Mouse (Mus musculus) forebrain, embryonic 12.5 days (tissue): ENCODE measurements around the gene Chd2. TPM values are rescaled to one million over a fixed set of nuclear protein-coding genes. Genes with fewer than 3 reads are reported as not detected.
"Not testable (repeated sequence)": the region's sequence is repeated elsewhere in the genome, so short reads cannot be mapped to it uniquely, and the experiment has no call there.

Experiments used
- ATAC-seq: fragments of 200-750 bp; cut with Nextera tagmentation; 2 replicates; pipeline ENCODE4 v1.8.0; 2017; ENCODE audit warnings: moderate TSS enrichment; ENCODE audit not compliant: low FRiP score
- H3K27ac ChIP-seq: fragments of 300-500 bp; sonication (generic); 2 replicates; pipeline ENCODE4 v1.5.1; 2016; ENCODE audit warnings: mild to moderate bottlenecking
- H3K27me3 ChIP-seq: fragments of 300-500 bp; sonication (generic); 2 replicates; pipeline ENCODE4 v1.6.1; 2016; ENCODE audit warnings: mild to moderate bottlenecking
- H3K36me3 ChIP-seq: fragments of 300-500 bp; sonication (generic); replicated peaks from 2 replicates; pipeline ENCODE4 v1.6.1; 2016; ENCODE audit warnings: mild to moderate bottlenecking
- H3K4me1 ChIP-seq: fragments of 300-500 bp; sonication (generic); 2 replicates; pipeline ENCODE4 v1.6.1; 2016
- H3K4me2 ChIP-seq: fragments of 300-500 bp; sonication (generic); 2 replicates; pipeline ENCODE4 v1.6.1; 2016; ENCODE audit warnings: mild to moderate bottlenecking, moderate library complexity
- H3K4me3 ChIP-seq: fragments of 300-500 bp; sonication (generic); replicated peaks from 2 replicates; pipeline ENCODE4 v1.5.1; 2016; ENCODE audit warnings: mild to moderate bottlenecking
- H3K9ac ChIP-seq: fragments of 300-500 bp; sonication (generic); 2 replicates; pipeline ENCODE4 v1.6.1; 2016; ENCODE audit warnings: mild to moderate bottlenecking
- H3K9me3 ChIP-seq: fragments of 300-500 bp; sonication (generic); 2 replicates; pipeline ENCODE4 v1.6.1; 2016
- WGBS: fragments of 180-500 bp; shearing (Covaris S2); methylation state at CpG from one replicate; pipeline ENCODE4 v1.1.7; 2016; 5-methylcytosine and 5-hydroxymethylcytosine counted together
- polyA plus RNA-seq: library from polyadenylated mRNA; unstranded; fragments of >200 nt; fragmentation: Nextera tagmentation; extraction: Ambion mirVana; gene quantifications from 2 replicates; pipeline ENCODE4 v1.2.1, GENCODE M21; 2016

Gene Chd2
- polyA plus RNA-seq, 1 experiment from 2014 or later: 78.8 TPM

- 90% methylated on average over 6 of the region's 6 CpGs for WGBS
- Histone ChIP-seq H3K4me1 (peaks cover 16% of the 10 kb centered on the region), H3K9me3 (no peaks in the 10 kb centered on the region), H3K36me3 (peaks cover 28% of the 10 kb centered on the region), H3K27me3 (no peaks in the 10 kb centered on the region), H3K4me2 (no peak overlapping the region), H3K9ac (no peak overlapping the region), H3K27ac (no peak overlapping the region), H3K4me3 (no peak overlapping the region)
- ATAC-seq: no peak
These were observed 18.4 kb downstream of the Chd2 start for GRCm38 (mm10) chr7:73523183-73523582.

- no peak for ATAC-seq
- no peak overlapping the region for H3K4me3 ChIP-seq
- no peaks in the 10 kb centered on the region for H3K27me3 ChIP-seq
- H3K9me3 ChIP-seq: no peaks in the 10 kb centered on the region
- no peak overlapping the region for H3K4me2 ChIP-seq
- H3K4me1 ChIP-seq: peaks cover 16% of the 10 kb centered on the region
- 87% methylated on average over 11 of the region's 11 CpGs for WGBS
- H3K36me3 ChIP-seq: peaks cover 40% of the 10 kb centered on the region
- no peak overlapping the region for H3K9ac ChIP-seq
- peak overlapping the region; percentile 57 for H3K27ac ChIP-seq
These were observed 20.1 kb downstream of the Chd2 start for GRCm38 (mm10) chr7:73521277-73522193.

GRCm38 (mm10) chr7:73520231-73520630, 21.4 kb downstream of the Chd2 start:
- Histone ChIP-seq H3K36me3 (peaks cover 53% of the 10 kb centered on the region), H3K4me3 (no peak overlapping the region), H3K27ac (peak overlapping the region; percentile 36; the same call in 1 of the 2 replicates), H3K4me1 (peaks cover 16% of the 10 kb centered on the region), H3K4me2 (no peak overlapping the region), H3K9me3 (no peaks in the 10 kb centered on the region), H3K27me3 (no peaks in the 10 kb centered on the region), H3K9ac (no peak overlapping the region)
- WGBS: 95% methylated on average over 10 of the region's 10 CpGs
- ATAC-seq: no peak

- Histone ChIP-seq H3K4me3 (no peak overlapping the region), H3K9ac (no peak overlapping the region), H3K27me3 (no peaks in the 10 kb centered on the region), H3K9me3 (no peaks in the 10 kb centered on the region), H3K4me2 (no peak overlapping the region), H3K36me3 (peaks cover 58% of the 10 kb centered on the region), H3K27ac (0 out of 2 replicates have a peak overlapping the region, but pooled peaks have one; percentile 13), H3K4me1 (peaks cover 9% of the 10 kb centered on the region; the same call in 1 of the 2 replicates)
- 90% methylated on average over 16 of the region's 16 CpGs for WGBS
- ATAC-seq: no peak
These were observed 22.4 kb downstream of the Chd2 start for GRCm38 (mm10) chr7:73519060-73519796.

- ATAC-seq, H3K27me3 ChIP-seq, H3K4me1 ChIP-seq, H3K4me3 ChIP-seq, H3K4me2 ChIP-seq, H3K9me3 ChIP-seq, H3K27ac ChIP-seq, H3K9ac ChIP-seq: not testable (repeated sequence)
- WGBS: 94% methylated on average over 6 of the region's 6 CpGs
- H3K36me3 ChIP-seq: peaks cover 64% of the 10 kb centered on the region
These were observed 23.2 kb downstream of the Chd2 start for GRCm38 (mm10) chr7:73518373-73518980.

GRCm38 (mm10) chr7:73517432-73518054, 24.1 kb downstream of the Chd2 start:
- Histone ChIP-seq H3K36me3 (peaks cover 71% of the 10 kb centered on the region), H3K4me1 (peaks cover 7% of the 10 kb centered on the region; the same call in 1 of the 2 replicates), H3K27me3 (no peaks in the 10 kb centered on the region), H3K27ac (0 out of 2 replicates have a peak overlapping the region, but pooled peaks have one; percentile 0), H3K9ac (no peak overlapping the region), H3K9me3 (no peaks in the 10 kb centered on the region), H3K4me3 (no peak overlapping the region), H3K4me2 (no peak overlapping the region)
- ATAC-seq: no peak; the same call in 1 of the 2 replicates
- WGBS: 77% methylated on average over 1 of the region's 1 CpGs

GRCm38 (mm10) chr7:73516820-73517219, 24.8 kb downstream of the Chd2 start:
- H3K4me3 ChIP-seq: no peak overlapping the region
- H3K9ac ChIP-seq: no peak overlapping the region
- no peaks in the 10 kb centered on the region for H3K27me3 ChIP-seq
- H3K9me3 ChIP-seq: no peaks in the 10 kb centered on the region
- 74% methylated on average over 5 of the region's 5 CpGs for WGBS
- peaks cover 6% of the 10 kb centered on the region; the same call in 1 of the 2 replicates for H3K4me1 ChIP-seq
- H3K27ac ChIP-seq: no peak overlapping the region
- no peak overlapping the region for H3K4me2 ChIP-seq
- no peak for ATAC-seq
- H3K36me3 ChIP-seq: peaks cover 75% of the 10 kb centered on the region

GRCm38 (mm10) chr7:73514560-73514959, 27.1 kb downstream of the Chd2 start:
- H3K9me3 ChIP-seq: no peaks in the 10 kb centered on the region
- ATAC-seq: no peak
- no peak overlapping the region for H3K9ac ChIP-seq
- H3K36me3 ChIP-seq: peaks cover 81% of the 10 kb centered on the region
- no peaks in the 10 kb centered on the region for H3K4me1 ChIP-seq
- WGBS: 91% methylated on average over 4 of the region's 4 CpGs
- H3K27ac ChIP-seq: no peak overlapping the region
- no peaks in the 10 kb centered on the region for H3K27me3 ChIP-seq
- H3K4me3 ChIP-seq: no peak overlapping the region
- H3K4me2 ChIP-seq: no peak overlapping the region

GRCm38 (mm10) chr7:73512422-73512821, 29.2 kb downstream of the Chd2 start:
- WGBS: 88% methylated on average over 2 of the region's 2 CpGs
- Histone ChIP-seq H3K27me3 (no peaks in the 10 kb centered on the region), H3K9ac (no peak overlapping the region), H3K36me3 (peaks cover 88% of the 10 kb centered on the region), H3K27ac (no peak overlapping the region), H3K4me2 (no peak overlapping the region), H3K9me3 (no peaks in the 10 kb centered on the region), H3K4me3 (no peak overlapping the region), H3K4me1 (no peaks in the 10 kb centered on the region)
- no peak for ATAC-seq

- Histone ChIP-seq H3K9me3 (no peaks in the 10 kb centered on the region), H3K36me3 (peaks cover 85% of the 10 kb centered on the region), H3K9ac (no peak overlapping the region), H3K4me3 (no peak overlapping the region), H3K27me3 (no peaks in the 10 kb centered on the region), H3K27ac (no peak overlapping the region), H3K4me2 (no peak overlapping the region), H3K4me1 (no peaks in the 10 kb centered on the region)
- 92% methylated on average over 2 of the region's 2 CpGs for WGBS
- ATAC-seq: no peak
These were observed 32.9 kb downstream of the Chd2 start for GRCm38 (mm10) chr7:73508688-73509087.

GRCm38 (mm10) chr7:73507491-73507890, 34.1 kb downstream of the Chd2 start:
- H3K9me3 ChIP-seq: no peaks in the 10 kb centered on the region
- 91% methylated on average over 6 of the region's 6 CpGs for WGBS
- no peak overlapping the region for H3K4me2 ChIP-seq
- peaks cover 85% of the 10 kb centered on the region for H3K36me3 ChIP-seq
- H3K4me1 ChIP-seq: no peaks in the 10 kb centered on the region
- H3K27ac ChIP-seq: no peak overlapping the region
- no peak overlapping the region for H3K9ac ChIP-seq
- ATAC-seq: no peak
- H3K27me3 ChIP-seq: no peaks in the 10 kb centered on the region
- H3K4me3 ChIP-seq: no peak overlapping the region

GRCm38 (mm10) chr7:73506852-73507251, 34.8 kb downstream of the Chd2 start:
- Histone ChIP-seq H3K4me3 (no peak overlapping the region), H3K36me3 (peaks cover 85% of the 10 kb centered on the region), H3K4me1 (no peaks in the 10 kb centered on the region), H3K4me2 (no peak overlapping the region), H3K9ac (no peak overlapping the region), H3K27me3 (no peaks in the 10 kb centered on the region), H3K27ac (no peak overlapping the region), H3K9me3 (no peaks in the 10 kb centered on the region)
- no peak for ATAC-seq
- WGBS: 95% methylated on average over 1 of the region's 1 CpGs
